Mouse (Mus musculus) E14TG2a.4 (cell line): Measurements from ENCODE around the gene Prkcd.

Experiments
- CTCF ChIP-seq: conservative IDR thresholded peaks from 2 replicates; pipeline ENCODE4 v1.5.1; 2014; ENCODE audit warnings: low read length
- NANOG ChIP-seq: IDR thresholded peaks from 2 replicates; pipeline ENCODE4 v1.6.1; 2014; ENCODE audit warnings: borderline replicate concordance, low read length, mixed read lengths
- POU5F1 ChIP-seq: IDR thresholded peaks from 2 replicates; pipeline ENCODE4 v1.6.1; 2014; ENCODE audit warnings: low read length, borderline replicate concordance

- TF ChIP-seq CTCF, result no peak
- TF ChIP-seq POU5F1, result no peak
- no peak for TF ChIP-seq NANOG
These were observed 12.7 kb upstream of the Prkcd start for GRCm38 (mm10) chr14:30638686-30639085.
